Mouse (Mus musculus) lung, postnatal 4 days (tissue): ENCODE results near the gene Olfr139.

ENCODE experiments used
- DNase-seq, 2 experiments: peaks; one replicate each; pipeline ENCODE4 v3.0.0; 2021

Gene Olfr139

DNA sequence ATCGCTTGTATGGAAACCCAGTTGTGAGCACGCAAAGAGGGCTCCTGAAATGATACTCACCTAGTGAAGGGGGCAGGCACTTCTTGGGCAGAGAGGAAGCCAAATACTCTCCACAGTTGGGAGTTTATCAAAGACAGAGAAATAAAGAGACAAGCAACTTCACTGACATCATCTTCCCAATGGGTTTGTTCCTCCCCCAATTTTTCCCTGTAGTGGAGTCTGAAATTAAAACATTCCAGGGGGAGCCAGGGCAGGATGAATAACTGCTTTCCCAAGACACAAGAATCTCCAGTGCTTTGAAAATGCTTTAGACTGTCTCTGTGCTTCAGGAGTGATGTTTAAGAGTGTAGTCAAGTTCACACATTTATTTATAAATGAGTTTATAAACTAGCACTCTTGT is at the start of gene Olfr139, which contains the start of gene Olfr399:
TSS of gene Olfr139 (minus strand) at position 101 of the 400 bp plus-strand sequence.
TSS of gene Olfr399 (minus strand) at position 165 of the 400 bp plus-strand sequence.
- no peak for DNase-seq

GRCm38 (mm10) chr11:74105066-74105465 is 48.7 kb upstream of the Olfr139 start:
- DNase-seq, result no peak

DNA sequence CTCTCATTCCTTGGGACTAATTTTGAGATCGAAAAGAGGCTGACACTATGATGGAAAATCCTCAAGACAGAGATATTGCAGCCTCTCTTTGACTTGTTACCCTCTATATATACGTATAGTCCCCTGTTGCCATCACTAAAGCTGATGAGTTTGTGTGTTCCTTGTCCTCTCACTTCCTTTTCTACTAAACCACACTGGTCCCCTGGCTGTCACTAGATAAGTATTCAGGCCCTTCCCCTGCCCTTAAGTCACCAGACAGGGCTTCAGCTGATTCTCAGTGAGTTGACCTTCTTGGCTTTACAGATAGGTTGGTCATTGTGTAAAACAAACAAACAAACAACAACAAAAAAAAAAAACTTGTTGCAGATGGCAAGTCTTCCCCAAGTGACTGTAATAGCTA is 45.2 kb upstream of the Olfr139 start:
- DNase-seq, result no peak

- no peak for DNase-seq
These were observed 44.4 kb upstream of the Olfr139 start for GRCm38 (mm10) chr11:74100724-74101123.

GRCm38 (mm10) chr11:74069655-74070054 is 13.3 kb upstream of the Olfr139 start, which contains the start of gene Zfp616:
Zfp616 (plus strand) TSS chr11:74069955.
- no peak for DNase-seq

DNA sequence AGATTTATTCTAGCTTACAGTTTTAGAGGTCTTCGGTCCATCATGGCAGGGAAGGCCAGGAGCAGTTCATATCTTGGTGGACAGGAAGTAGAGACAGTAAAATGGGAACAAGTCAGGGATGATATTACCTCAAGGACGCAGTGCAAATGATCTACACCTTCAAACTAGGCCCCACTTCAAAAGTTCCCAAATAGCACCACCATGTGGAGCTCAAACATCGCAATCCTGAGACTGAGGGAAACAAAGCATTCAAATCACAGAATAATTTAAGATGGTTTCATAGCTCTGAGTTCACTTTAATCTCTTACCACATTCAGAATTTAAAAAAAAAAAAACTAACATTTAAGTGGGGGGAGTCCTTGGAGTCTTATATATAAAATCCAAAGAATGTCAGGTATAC is 5.0 kb downstream of the Olfr139 start:
- no peak for DNase-seq
